Mouse (Mus musculus) spleen, adult 2 months (tissue): ENCODE measurements around the gene Cyp4f40.

Experiments used
- CTCF ChIP-seq: fragments of 200-500 bp; IDR thresholded peaks from 2 replicates; pipeline ENCODE4 v1.5.1; 2011; ENCODE audit warnings: mild to moderate bottlenecking, inconsistent platforms; ENCODE audit not compliant: insufficient read depth, insufficient read length, insufficient replicate concordance; ENCODE audit errors: extremely low read depth
- POLR2A ChIP-seq: fragments of 200-500 bp; IDR thresholded peaks from 2 replicates; pipeline ENCODE4 v1.6.1; 2011; ENCODE audit warnings: low read depth, low read length, inconsistent platforms

DNA sequence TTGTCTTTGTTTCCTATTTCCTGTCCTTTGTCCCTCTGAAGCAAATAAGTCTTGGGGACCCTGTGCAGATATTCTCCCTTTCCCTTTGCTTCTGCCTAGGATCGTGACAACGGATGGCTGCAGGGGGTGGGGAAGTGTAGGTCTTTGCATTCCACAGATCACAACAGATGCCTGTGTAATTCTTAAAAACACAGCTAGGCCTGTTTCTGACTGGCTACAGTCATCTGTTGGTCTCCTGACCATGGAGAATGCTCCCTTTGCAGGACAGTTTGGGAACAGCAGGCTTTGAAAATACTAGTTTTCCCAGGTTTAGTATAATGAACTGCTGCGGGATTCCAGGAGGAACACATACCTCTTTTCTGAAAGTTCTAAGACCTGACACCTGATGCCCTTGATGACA lies 22.4 kb upstream of the Cyp4f40 start:
- TF ChIP-seq POLR2A (no peak), CTCF (no peak)
